Mouse (Mus musculus) adrenal gland, postnatal 25 days (tissue): ENCODE measurements around the gene Slc31a1. TPM values are rescaled to one million over a fixed set of nuclear protein-coding genes. Genes with fewer than 3 reads are reported as not detected.

Source experiments
- DNase-seq: peaks from one replicate; pipeline ENCODE4 v3.0.0; 2021; ENCODE audit warnings: mixed read lengths
- total RNA-seq: library from RNA; stranded (reverse); gene quantifications from 2 replicates; pipeline ENCODE4 v1.2.3, GENCODE M21; 2021

Slc31a1 gene
- total RNA-seq, 1 experiment from 2014 or later = 50.7 TPM

DNA sequence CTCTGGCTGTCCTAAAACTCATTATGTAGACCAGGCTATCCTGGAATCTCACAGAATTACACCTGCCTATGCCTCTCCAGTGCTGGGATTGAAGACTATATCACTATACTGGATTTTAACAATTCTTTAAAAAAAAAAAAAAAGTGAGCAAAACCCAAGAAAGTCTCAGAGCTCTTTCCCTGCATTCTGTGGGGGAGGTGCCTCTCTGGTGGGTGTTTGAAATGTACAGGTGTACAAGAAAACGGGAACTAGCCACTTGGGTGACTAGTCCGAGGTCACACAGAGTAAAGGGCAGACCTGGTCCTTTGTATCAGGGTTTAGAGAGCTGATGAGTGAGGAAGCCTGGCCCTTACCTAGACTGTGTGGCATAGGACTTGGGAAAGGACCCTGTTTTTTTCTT lies 1.9 kb downstream of the Slc31a1 start:
- DNase-seq = no peak

DNA sequence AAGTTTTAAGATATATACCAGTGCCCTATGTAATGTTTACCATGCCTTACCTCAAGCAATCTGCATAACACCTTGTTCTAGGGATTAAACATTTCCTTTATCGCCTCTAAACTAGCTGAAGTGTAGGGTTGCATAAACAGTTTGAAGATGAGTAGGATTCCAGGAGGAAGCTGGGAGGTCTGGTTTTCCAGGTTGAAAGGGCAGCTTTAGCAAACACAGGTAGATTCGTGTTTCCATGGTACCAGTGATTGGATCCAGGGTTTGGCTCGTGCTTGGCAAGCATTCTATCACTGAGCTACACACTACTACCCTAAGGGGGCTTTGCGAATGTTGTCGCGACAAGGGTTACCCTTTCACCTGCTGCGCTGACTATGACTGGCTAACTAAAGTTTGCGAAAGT lies 3.8 kb downstream of the Slc31a1 start:
- no peak for DNase-seq

DNA sequence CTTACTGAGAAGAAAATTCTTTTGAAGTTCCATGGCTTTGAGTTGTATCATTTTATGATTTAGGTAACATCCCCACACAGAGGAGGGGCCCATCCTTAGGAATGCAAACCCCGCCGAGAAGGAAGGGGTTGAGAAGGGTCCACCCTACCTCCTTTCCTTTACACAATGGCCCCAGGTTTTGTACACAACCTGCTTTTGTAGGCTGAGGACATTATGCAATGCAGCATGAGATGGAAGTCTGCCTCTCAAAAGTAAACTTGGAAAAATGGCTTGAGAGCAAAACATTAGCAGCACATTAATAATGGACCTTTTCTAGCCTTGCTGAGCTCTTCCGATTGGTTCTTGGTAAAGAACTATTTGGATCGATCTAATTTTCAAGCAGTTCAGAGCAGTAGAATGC lies 5.8 kb downstream of the Slc31a1 start:
- no peak for DNase-seq

DNA sequence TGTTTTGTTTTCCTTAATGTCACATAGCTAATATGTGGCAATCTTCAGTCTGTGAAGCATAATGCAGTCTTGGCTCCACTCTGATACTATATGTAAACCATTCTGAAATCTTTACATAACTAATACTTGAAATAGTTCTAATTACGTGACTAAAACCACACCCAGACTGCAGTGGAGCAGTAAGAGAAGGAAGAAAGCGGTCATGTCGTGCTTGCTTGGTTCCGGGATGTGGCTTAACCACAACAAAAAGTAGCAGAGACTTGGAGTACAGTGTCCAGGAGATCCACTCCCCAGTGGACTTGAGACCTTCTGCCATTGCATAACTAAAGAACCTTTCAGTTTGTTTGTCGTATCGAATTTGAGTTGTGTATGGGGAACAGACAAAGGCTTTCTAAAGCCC lies 7.1 kb downstream of the Slc31a1 start:
- no peak for DNase-seq

DNA sequence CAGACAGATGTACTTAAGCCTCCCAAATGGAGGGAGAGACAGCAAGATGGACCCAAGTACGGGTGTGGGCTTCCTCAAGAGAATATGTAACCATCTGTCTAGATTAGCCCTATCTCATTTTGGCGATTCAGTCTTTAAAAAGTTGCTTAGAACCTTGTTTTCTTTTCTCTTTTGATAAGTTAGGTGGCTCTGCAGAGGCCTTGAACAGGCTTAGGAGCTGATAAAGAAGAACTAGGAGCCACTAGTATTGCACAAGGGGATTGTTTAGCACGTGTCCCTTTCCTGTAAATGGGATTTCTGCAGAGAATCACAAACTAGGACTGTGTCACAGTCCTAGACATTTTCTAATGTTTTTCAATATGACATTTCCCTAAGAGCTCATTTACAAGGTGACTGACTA lies 8.6 kb downstream of the Slc31a1 start:
- DNase-seq = no peak

DNA sequence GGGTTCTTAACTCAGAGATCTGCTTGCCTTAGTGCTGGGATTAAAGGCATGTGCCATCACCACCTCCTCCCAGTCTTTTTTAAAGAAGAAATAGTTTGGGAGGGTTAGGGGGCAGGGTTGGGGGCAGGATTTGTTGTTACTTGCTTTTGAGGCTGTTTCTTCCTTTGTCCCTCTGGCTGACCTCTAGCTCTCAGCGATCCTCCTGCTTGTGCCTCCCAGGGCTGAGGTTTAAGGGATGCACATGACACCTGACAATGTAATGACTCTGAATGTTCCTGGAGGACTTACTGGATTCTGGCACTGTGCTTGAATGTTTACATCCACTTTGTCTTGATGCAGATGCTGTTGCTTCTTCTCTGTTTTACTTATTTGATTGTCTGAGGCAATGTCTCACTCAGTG lies 11.9 kb downstream of the Slc31a1 start:
- DNase-seq = no peak

DNA sequence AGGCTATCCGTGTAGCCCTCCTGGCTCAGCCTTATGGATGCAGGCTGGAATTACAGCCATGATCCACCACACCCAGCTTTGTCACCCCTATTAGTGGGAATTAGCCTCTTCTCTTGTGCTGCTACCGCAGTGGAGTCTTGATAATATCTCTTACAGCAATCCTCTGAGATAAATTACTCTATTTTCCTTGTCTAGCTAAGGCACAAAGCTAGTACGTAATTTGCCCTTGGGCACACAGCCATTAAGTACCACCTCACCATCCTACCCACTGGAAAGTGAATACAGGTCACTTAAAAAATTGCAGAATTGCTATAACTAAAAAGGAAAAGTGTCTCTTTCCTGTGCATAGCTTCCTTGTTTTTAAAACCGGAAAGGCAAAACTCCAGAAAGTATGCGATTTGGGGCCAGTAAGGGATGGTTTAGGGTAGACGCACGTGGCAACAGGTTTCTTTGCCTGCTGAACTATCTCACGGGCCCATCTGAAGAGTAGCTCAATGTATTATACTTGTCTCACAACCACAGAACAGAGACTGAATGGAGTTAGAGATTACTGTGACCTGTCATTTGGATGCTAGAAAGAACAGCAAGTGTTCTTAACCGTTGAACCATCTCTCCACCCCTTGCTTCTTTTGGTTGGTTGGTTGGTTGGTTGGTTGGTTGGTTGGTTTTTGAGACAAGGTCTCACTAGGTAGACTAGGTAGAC lies 12.4 kb downstream of the Slc31a1 start:
- no peak for DNase-seq

DNA sequence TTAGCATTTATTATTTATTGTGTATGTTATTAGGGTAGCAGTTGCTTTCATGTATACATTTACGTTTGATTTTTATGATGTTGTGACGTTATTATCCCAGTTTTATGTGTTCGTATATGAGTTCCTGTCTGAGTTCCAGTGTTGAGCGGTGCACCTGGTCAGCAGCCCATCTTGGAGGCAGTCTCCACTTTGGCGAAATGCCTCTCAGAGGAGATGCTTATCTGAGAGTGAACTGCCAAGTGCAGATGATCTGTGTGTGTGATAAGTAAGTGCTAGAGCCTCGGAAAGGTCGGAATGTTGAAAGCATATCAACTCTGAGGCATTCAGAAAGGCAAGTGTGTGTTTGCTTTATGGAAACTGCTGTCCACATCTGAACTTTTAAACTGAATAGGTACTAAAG lies 13.1 kb downstream of the Slc31a1 start:
- DNase-seq = no peak

DNA sequence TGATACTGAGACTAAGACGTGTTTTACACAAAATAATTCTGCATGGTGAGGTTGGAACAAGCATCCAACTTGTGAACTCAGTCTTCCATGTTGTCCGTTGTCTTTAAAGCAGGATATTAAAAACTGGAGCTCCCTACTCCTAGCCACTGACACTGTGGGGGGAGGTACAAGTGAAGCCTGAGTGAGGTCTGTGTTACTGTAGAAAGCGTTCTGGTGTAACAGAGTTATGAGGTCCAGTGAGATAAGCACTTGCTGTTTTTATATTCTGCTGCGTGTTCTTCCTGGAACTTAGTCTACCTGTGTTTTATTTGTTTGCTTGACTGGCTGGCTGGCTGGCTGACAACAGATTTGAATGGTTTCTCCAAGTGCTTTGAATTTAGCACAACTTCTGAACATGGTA lies 13.8 kb downstream of the Slc31a1 start:
- DNase-seq = no peak

DNA sequence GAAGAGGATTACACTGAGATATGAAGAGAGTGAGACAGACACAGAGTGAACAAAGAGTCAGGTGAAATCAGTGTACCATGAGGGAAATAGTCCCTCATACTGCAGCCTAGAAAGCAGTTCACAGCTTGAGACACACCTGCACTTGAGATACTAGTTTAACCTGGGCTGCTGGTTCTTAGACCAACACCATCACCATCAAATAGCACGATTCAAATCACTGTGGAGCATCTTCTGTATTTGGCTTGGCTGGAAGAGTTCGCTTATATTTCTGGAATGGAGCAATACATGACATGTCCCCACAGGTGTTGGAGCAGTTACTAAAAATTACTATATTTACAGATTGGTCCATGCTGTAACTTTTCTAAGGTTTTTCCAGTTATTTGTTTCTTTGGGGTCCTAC lies 15.6 kb downstream of the Slc31a1 start:
- no peak for DNase-seq

DNA sequence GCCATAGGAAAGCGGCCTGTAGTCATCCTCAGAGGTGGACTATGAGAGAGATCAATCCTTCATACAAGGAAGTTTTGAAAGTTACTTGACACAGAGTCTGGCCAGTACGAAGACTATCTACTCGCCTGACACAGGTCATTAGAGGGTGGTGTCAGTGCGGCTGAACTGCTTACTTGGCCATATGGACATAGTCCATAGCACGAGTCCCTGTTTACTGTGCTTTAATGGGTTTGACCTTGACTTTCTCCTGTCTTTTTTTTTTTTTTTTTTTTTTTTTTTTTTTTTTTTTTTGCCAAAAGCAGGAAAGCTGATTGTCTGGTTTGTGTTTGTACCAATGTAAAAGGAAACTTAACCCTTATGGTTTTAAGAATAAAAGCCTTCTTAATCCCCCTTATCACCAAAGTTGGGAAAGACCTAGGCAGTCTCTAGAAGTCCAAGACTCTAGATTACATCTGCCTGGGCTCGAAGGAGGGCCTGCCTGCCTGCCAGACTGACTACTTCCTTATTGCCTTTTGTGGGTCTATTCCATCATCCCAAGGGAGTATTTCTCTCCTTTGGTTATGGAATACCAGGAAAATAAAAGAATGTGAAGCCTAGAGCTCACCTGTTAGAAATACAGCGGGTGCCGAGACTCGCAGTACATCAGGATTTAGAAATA lies 19.3 kb downstream of the Slc31a1 start:
- no peak for DNase-seq

DNA sequence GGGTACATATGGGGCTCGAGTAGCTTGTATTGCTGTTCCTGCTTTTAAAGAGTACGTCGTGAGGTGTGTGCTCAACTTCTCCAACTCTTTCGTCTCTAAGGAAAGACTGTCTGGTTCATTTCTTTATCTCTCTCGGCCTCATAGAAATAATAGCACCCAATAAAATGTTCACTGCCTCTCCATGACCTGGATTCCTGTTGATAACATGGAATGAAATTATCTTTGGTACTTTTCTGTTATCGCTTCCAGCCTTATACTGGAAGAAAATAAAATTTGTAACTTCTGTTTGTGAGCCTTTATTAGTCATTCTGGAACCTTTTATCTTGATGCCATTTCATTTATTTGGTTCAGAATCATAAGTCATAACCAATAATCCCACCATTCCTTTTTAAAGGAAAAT lies 22.7 kb downstream of the Slc31a1 start:
- DNase-seq = no peak

DNA sequence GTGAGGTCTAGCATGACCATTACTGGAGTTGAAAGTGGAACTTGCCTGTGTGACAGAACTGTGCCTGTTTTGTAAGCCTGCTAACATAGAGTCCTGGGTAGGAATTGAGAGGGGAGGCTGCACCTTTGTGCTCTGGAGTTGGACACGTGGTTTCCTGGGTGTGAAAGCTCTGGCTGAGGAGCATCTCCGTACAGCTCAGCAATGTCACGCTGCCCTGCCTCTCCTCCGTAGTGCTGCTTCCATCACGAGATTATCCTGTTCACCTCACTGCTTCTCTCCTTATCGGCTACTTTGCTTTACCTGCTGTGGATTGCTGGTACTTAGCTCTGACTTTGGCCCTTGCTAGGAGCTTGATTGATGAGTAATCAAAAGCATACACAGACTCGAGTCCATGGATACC lies 23.2 kb downstream of the Slc31a1 start:
- no peak for DNase-seq

DNA sequence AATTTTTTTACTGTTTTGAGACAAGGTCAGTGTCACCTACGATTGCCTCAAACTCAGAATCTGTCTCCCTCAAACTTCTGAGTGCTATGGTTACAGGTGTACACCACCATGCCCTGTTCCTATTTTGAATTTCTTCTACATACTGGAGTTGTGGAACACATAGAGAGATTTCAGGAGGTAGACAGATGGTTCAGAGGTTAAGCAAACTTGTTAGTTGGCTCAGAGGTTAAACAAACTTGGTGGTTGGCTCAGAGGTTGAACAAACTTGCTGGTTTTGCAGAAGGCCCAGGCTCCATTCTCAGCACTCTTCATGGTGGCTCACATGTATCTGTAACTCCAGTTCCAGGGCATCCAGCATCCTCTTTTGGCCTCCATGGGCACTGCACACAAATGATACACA lies 23.6 kb downstream of the Slc31a1 start:
- no peak for DNase-seq

DNA sequence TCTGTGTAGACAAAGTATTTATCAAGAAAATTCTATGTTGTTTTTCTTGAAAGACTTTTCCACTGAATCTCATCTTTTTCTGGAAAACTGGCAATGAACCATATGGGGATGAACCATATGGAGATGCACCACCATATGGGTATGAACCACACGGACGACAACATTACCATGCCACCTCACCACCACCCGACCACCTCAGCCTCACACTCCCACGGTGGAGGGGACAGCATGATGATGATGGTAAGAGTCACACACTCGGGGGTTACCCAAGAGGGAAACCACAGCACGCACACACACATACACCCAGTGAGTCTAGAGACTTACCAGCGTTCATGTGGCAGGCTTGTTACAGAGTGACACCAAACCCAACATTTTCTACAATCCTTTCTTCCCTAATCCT lies 24.9 kb downstream of the Slc31a1 start:
- DNase-seq = no peak

DNA sequence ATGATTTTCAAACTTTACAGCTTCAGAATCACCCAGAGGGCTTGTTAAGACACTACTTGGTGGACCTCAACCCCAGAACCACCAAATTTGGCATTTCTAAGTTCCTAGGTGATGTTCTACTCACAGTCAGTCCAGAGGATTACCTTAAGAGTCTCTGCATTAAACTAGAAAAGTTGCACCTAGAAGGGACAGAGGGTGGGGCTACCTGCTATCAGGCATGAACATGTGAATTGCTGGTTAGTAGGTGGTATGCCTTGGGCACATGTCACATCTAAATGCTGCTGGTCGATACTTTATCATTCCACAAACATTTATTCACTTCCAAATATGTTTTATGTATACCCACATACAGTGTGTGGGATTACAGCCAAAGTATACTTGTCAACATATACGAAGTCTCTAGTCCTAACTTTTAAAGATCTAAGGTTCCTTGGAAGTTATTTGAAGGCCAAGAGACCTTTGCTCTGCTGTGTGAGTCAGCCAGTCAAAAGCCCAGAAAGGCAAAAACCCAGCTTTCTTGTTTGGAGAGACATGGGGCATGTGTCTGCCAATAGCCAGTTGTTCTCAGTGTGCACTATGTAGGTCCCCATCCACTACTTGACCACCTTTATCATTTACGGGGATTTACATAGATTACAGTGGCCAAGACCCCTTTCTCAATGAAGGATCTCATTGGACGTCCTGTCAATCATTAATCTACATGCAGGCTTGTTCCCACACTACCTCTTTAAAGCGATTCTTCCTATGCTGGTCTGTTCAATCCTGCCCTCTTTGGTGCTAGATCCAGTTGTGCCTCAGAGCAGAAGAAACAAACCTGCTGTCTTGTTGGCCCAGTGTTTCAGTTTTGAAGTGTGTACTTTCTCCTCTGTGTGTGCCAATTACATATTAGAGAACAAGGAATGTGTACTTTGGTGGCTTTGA lies 29.3 kb downstream of the Slc31a1 start:
- DNase-seq = no peak

DNA sequence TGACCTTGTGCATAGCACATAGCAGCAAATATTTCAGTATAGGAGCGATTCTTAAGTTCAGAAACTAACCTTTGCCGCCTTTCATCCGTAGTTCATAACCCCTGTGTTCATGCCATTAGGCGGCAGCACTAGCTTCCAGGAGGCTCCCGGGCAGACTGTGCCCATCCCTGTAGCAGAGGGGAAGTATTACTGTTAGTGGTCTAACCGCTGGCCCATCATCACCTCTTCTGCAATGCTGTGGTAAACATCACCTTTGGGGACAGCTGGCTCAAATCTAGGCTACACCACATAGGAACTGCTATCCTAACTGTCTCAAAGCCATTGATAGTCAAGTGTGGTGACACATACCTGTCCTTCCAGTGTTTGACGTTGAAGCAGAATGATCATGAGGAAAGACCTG lies 31.4 kb downstream of the Slc31a1 start:
- no peak for DNase-seq

DNA sequence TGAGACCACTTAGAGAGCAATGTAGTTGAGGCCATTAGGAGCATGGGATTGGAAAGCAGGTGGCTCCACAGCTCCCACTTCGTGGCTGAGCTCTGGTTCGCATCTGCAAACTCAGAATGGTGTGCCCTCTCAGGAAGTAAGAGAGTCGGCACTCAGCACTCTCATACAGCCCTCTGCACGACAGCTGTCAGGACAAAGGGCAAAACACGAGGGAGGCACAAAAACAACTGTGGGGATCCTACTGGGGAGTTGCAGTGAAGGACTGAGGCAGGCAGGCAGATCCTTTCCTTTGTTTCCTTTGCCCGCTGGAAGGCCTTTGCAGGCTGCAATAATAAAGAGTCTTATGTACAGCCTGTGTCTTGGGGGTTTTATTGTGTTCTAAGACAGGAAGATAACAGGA lies 32.9 kb downstream of the Slc31a1 start:
- no peak for DNase-seq

DNA sequence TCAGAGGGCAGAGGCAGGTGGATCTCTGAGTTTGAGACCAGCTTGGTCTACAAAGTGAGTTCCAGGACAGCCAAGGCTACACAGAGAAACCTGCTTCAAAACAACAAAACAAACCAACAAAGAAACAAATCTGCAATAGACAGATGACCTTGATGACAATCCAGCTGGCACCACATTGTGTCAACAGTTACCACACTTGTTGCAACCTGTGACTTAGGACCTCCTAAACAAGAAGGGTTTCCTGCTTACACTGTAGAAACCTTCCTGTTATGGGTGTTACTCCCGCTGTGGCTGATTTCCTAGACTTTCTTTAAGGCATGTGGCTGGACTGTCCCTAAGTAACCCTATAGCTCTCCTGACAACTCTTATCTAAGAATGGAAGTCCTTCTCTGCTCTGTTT lies 35.3 kb downstream of the Slc31a1 start:
- no peak for DNase-seq

DNA sequence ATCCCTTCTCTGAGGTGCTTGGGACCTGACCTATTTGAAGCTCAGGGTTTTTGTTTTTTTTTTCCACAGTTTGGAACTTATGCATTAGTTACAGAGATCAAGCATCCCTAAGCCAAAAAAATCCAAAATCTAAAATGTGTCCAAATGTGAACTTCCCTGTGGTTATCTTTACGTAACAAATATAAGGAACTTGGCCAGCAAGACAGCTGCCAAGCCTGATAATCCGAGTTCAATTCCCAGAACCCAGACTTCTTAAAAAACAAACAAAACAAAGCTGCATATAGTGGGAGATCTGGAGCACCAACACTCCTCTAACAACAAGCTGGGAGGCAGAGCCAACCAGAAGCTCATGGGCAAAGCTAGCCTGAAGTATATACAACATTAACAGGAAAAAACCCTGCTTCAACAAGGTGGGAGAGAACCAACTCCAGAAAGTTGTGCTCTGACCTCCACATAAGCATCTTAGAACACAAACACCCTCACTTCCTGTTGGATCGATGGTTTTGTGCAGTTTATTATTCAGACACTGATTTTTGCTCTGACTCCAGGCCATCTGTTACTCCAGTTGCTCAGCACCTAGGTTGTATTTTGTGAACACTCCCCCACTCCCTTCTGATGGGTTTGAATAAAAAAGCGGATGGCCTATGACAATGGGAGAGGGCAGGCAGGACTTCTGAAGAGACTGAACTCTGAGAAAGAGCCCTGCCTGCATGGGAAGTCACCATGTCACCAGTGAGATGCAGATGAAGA lies 37.3 kb downstream of the Slc31a1 start:
- DNase-seq = no peak

DNA sequence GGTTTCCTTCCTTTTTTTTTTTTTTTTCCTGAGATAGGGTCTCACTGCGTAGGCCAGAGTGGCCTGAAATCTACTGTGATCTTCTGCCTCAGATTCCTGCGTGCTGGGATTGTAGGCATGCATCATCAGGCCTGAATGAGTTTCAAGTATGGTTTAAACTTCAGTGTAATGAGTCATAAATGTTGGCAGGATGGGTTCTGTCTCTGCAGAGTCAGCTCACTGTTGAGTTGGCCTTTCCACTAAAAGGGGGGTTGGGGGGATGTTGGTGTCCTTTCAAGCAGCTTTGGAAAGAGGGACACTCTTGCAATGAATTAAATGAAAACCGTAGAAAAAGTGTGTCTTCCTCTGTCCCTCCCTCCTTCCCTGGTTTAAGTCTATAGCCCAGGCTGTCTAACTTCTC lies 38.4 kb downstream of the Slc31a1 start:
- peak; percentile 8 for DNase-seq

DNA sequence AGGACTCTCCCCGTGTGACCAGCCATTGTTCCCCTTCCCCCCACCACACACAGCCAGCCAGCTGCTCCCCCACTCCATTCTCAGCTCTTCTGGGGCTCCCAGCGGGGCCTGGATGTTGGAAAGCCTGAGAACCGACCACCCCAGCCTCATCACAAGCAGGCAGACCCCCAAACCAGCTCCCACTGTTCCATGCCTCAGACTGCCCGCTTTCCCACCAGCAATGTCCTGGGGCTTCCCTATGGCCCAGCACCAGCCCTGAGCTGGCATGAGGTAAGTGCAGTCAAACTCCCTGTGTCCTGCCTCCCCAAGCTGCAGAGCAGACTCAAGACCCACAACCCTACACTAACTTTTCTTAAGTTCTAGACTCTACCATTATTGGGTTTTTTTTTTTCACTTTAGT lies 45.6 kb downstream of the Slc31a1 start:
- no peak for DNase-seq
